Mouse (Mus musculus) activated CD4-positive, CD25-positive, alpha-beta regulatory T cell (primary cell): ENCODE results near the gene Prex1. TPM values are rescaled to one million over a fixed set of nuclear protein-coding genes. Genes with fewer than 3 reads are reported as not detected.

ENCODE experiments used
- polyA plus RNA-seq, 2 experiments: library from polyadenylated mRNA; unstranded; fragments of 100-300 nt; shearing (Covaris generic); gene quantifications; one replicate each; pipeline ENCODE4 v1.2.1; 2017

Prex1 gene
- polyA plus RNA-seq, result 100 to 1,000 TPM in 1 of 2 experiments, 10 to 100 TPM in 1; 87.1 to 180 TPM

DNA sequence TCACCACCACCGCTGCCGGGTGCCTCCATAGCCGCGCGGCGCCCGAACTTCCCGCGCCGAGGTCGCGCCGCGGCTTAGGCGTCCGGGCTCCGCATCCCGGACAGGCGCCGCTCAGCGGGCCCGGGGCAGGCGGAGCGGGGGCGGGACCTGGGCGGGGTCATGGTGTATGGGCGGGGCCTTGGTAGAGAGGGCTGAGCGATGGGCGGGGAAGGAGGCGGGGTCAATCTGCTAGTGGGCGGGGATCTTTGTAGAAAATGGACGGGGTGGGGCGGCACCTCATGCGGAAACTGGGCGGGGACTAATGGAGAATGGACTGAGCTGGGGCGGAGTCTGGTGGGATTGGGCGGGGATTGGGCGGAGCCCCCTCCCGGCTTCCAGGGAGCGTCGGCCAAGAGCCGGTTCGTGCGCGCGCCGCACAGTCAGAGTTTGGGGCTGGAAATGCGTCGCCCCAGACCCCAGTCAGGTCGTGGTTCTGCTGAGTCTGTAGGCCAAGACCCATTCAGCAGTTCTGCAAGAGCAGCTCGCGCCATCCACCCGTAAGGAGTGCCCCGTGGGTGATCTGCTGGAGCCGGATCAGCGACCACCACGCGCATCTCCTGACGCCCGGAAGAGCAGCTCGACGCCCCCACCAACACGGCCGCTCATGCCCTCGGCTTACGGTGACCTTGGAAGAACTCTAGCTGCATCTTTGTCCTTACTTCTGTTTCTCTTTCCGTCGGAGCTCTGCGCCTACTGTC lies at the start of gene Prex1:
Prex1 (minus strand) TSS at position 143 of the 737 bp plus-strand sequence.

Other genes starting within 250 kb of the Prex1 start
- gene Trp53rkb, start 78.7 kb upstream of the Prex1 start, polyA plus RNA-seq, result 10 to 100 TPM in 1 of 2 experiments, 1 to 10 TPM in 1; 8.3 to 10.3 TPM
- 10 to 100 TPM in 1 of 2 experiments, 1 to 10 TPM in 1; 9.8 to 18.4 TPM for gene Arfgef2, start 91.8 kb upstream of the Prex1 start, polyA plus RNA-seq
- gene Cse1l, start 192.2 kb upstream of the Prex1 start, polyA plus RNA-seq, result 10 to 100 TPM; 57.2 to 85.9 TPM